Mouse (Mus musculus) heart, adult 2 months (tissue): Measurements from ENCODE around the gene Cd72.

Experiments
- CTCF ChIP-seq: fragments of 200-600 bp; IDR thresholded peaks from 2 replicates; pipeline ENCODE4 v1.8.1; 2022; ENCODE audit warnings: antibody characterized with exemption, mild to moderate bottlenecking, moderate library complexity
- EP300 ChIP-seq: fragments of 200-500 bp; IDR thresholded peaks from 2 replicates; pipeline ENCODE4 v1.6.1; 2011; ENCODE audit warnings: low read depth, low read length, control low read depth; ENCODE audit not compliant: insufficient read depth
- POLR2A ChIP-seq: fragments of 200-500 bp; IDR thresholded peaks from 2 replicates; pipeline ENCODE4 v1.6.1; 2011; ENCODE audit warnings: mild to moderate bottlenecking, low read depth, low read length, control low read depth; ENCODE audit not compliant: insufficient read depth

DNA sequence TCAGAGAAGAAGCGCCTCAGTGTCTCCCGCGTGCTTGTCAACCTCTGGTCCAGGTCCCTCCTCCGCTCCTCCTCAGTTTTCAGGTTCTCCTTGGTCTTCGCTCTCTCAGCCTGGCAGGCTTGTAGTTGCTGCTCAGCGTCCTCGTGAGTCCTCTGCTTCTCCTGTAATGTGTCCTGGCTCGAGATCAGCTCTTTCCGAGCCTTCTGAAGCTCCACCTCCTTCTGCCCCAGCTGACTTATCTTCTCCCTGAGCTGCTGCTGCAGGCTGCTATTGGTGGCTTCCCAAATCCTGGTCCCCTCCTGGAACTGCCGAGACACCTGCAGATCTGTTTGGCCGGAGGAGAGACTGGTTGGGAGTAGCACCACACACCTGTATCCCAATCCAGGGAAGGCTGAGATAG lies 2.1 kb downstream of the Cd72 start:
- TF ChIP-seq CTCF: no peak
- no peak for TF ChIP-seq POLR2A
- TF ChIP-seq EP300: no peak
